Mouse (Mus musculus): ENCODE data around the gene Gm49711. TPM values are rescaled to one million over a fixed set of nuclear protein-coding genes. Genes with fewer than 3 reads are reported as not detected.

Gene Gm49711
- total and polyA plus RNA-seq, 3 experiments = not detected

GRCm38 (mm10) chr16:92220754-92221153, 162.6 kb downstream of the Gm49711 start:
- Histone ChIP-seq H3K79me2 (replicated peaks; ENCODE audit: control insufficient read depth, extremely low read depth, insufficient read depth, poor library complexity, severe bottlenecking) (no peaks in the 10 kb centered on the region), H3K4me3 (replicated peaks in 1 of 3; ENCODE audit: low read depth in 2 of 3, low read length in 2 of 3, poor library complexity in 1 of 3) (no peak overlapping the region), H3K27ac (ENCODE audit: insufficient read depth, low read depth) (no peak overlapping the region), H3K4me1 (ENCODE audit: control insufficient read depth in 1 of 2, insufficient read depth in 2 of 2) (no peaks in the 10 kb centered on the region), H3K27me3 (replicated peaks) (peaks cover 12% of the 10 kb centered on the region), H3K9me3 (replicated peaks; ENCODE audit: low read length) (peaks cover 2% of the 10 kb centered on the region), H3K4me2 (ENCODE audit: insufficient read depth, low read depth, poor library complexity, severe bottlenecking) (no peak overlapping the region), H3K36me3 (replicated peaks in 1 of 2; ENCODE audit: control insufficient read depth in 1 of 2, insufficient read depth in 1 of 2, low read length in 1 of 2) (no peaks in the 10 kb centered on the region), H3K9ac (ENCODE audit: insufficient read depth, low read depth) (no peak overlapping the region)
- TF ChIP-seq HCFC1 (IDR thresholded peaks at IDR 0.05; ENCODE audit: low read depth, low read length) = no peak
- no peak for TF ChIP-seq ZKSCAN1 (IDR thresholded peaks at IDR 0.05; ENCODE audit: borderline replicate concordance, low read depth, low read length)
- no peak for TF ChIP-seq TCF12 (IDR thresholded peaks at IDR 0.05; ENCODE audit: low read depth, low read length)
- no peak for TF ChIP-seq NELFE (IDR thresholded peaks at IDR 0.05; ENCODE audit: low read depth, low read length)
- no peak for TF ChIP-seq ZNF384 (IDR thresholded peaks at IDR 0.05; ENCODE audit: low read depth, low read length)
- TF ChIP-seq MYC (IDR thresholded peaks at IDR 0.05; ENCODE audit: low read depth, low read length) = no peak
- no peak for TF ChIP-seq EP300 (IDR thresholded peaks at IDR 0.05; ENCODE audit: low read length)
- no peak for TF ChIP-seq IRF4 (IDR thresholded peaks at IDR 0.05; ENCODE audit: low read depth, low read length)
- TF ChIP-seq USF2 (conservative IDR thresholded peaks at IDR 0.05; ENCODE audit: low read depth, low read length) = no peak
- no peak for TF ChIP-seq ETS1 (conservative IDR thresholded peaks at IDR 0.05; ENCODE audit: low read depth, low read length)
- no peak for TF ChIP-seq MAX (IDR thresholded peaks at IDR 0.05; ENCODE audit: low read length)
- no peak for TF ChIP-seq ELF1 (IDR thresholded peaks at IDR 0.05; ENCODE audit: low read depth, low read length)
- TF ChIP-seq ZMIZ1 (IDR thresholded peaks at IDR 0.05; ENCODE audit: low read depth, low read length) = no peak
- no peak for TF ChIP-seq KAT2A (IDR thresholded peaks at IDR 0.05; ENCODE audit: insufficient replicate concordance, low read length)
- TF ChIP-seq CHD2 (IDR thresholded peaks at IDR 0.05; ENCODE audit: low read length) = no peak
- dilution Hi-C loops (cut with MboI; ENCODE audit: extremely low pct_ligation_motif_present, extremely low pct_unique_long_range_greater_than_20kb, low sequenced_read_pairs) = no loop called here
- DNase-seq (ENCODE audit: extremely low read depth) = no peak
- in situ Hi-C loops (cut with MboI; ENCODE audit: low pct_ligation_motif_present, low pct_unique_long_range_greater_than_20kb, low sequenced_read_pairs) = no loop called here

DNA sequence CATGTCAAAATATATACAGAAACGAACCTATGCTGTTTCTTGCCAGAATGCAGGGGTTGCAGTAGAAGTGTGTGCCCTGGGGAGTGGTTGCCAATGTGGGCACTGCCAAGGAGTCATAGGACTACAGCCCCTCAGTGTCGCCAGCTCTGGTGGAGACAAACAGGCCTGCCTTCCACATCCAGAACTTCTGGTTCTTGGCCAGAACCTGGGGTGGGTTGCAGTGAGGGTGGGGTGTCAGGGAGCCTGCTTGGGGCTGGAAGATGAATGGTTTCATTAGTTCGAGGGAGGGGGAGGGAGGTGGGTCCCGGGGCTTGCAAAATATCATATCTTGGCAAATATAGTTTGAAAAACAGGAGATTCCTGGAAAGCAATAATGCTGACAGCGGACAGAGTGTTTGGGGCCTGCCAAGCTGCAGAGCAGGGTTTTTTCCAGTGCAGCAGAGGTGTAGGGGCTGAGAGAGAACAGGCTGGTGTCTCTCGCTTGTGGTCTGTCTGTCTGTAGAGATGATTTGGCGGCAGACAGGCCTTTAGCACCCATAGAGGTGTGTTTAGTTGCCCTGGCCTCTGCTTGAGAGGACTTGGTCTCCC, 170.3 kb downstream of the Gm49711 start:
- Histone ChIP-seq H3K79me2 (replicated peaks; ENCODE audit: control insufficient read depth, extremely low read depth, insufficient read depth, poor library complexity, severe bottlenecking) (no peaks in the 10 kb centered on the region), H3K36me3 (replicated peaks in 1 of 2; ENCODE audit: control insufficient read depth in 1 of 2, insufficient read depth in 1 of 2, low read length in 1 of 2) (no peaks in the 10 kb centered on the region), H3K9me3 (replicated peaks; ENCODE audit: low read length) (peaks cover 10% of the 10 kb centered on the region), H3K4me1 (ENCODE audit: control insufficient read depth in 1 of 2, insufficient read depth in 2 of 2) (peaks cover 0 to 4% of the 10 kb centered on the region in 2 experiments; a peak in 1 of 4 replicates), H3K27ac (ENCODE audit: insufficient read depth, low read depth) (no peak overlapping the region), H3K4me2 (ENCODE audit: insufficient read depth, low read depth, poor library complexity, severe bottlenecking) (no peak overlapping the region), H3K27me3 (replicated peaks) (no peaks in the 10 kb centered on the region), H3K4me3 (replicated peaks in 1 of 3; ENCODE audit: low read depth in 2 of 3, low read length in 2 of 3, poor library complexity in 1 of 3) (no peak overlapping the region), H3K9ac (ENCODE audit: insufficient read depth, low read depth) (no peak overlapping the region)
- no peak for DNase-seq (ENCODE audit: extremely low read depth)
- no peak for TF ChIP-seq JUN (IDR thresholded peaks at IDR 0.05; ENCODE audit: insufficient read depth, low read depth, low read length)
- TF ChIP-seq UBTF (IDR thresholded peaks at IDR 0.05; ENCODE audit: low read depth, low read length) = no peak
- no peak for TF ChIP-seq GABPA (IDR thresholded peaks at IDR 0.05; ENCODE audit: insufficient replicate concordance, low read depth, low read length)
- TF ChIP-seq KAT2A (IDR thresholded peaks at IDR 0.05; ENCODE audit: insufficient replicate concordance, low read length) = no peak
- TF ChIP-seq ZMIZ1 (IDR thresholded peaks at IDR 0.05; ENCODE audit: low read depth, low read length) = no peak
- no peak for TF ChIP-seq MAZ (IDR thresholded peaks at IDR 0.05; ENCODE audit: low read depth, low read length)
- no peak for TF ChIP-seq ZC3H11A (IDR thresholded peaks at IDR 0.05; ENCODE audit: low read depth, low read length)
- no peak for TF ChIP-seq E2F4 (IDR thresholded peaks at IDR 0.05; ENCODE audit: insufficient replicate concordance, low read depth, low read length)
- no peak for TF ChIP-seq TCF12 (IDR thresholded peaks at IDR 0.05; ENCODE audit: low read depth, low read length)
- no peak for TF ChIP-seq SMC3 (IDR thresholded peaks at IDR 0.05; ENCODE audit: low read depth, low read length)
- TF ChIP-seq POLR2AphosphoS2 (IDR thresholded peaks at IDR 0.05; ENCODE audit: low read depth, low read length) = no peak
- TF ChIP-seq USF1 (IDR thresholded peaks at IDR 0.05; ENCODE audit: low read depth, low read length) = no peak
- no peak for TF ChIP-seq NRF1 (IDR thresholded peaks at IDR 0.05; ENCODE audit: low read depth, low read length)
- TF ChIP-seq TBP (conservative IDR thresholded peaks at IDR 0.05; ENCODE audit: low read depth, low read length) = no peak
- no peak for TF ChIP-seq ELF1 (IDR thresholded peaks at IDR 0.05; ENCODE audit: low read depth, low read length)
- TF ChIP-seq MAX (IDR thresholded peaks at IDR 0.05; ENCODE audit: low read length) = no peak
- TF ChIP-seq NELFE (IDR thresholded peaks at IDR 0.05; ENCODE audit: low read depth, low read length) = no peak
- no peak for TF ChIP-seq CTCF (conservative IDR thresholded peaks at IDR 0.05 in 1 of 2, IDR thresholded peaks at IDR 0.05 in 1 of 2; ENCODE audit: low read depth in 2 of 2, low read length in 2 of 2)
- in situ Hi-C loops (cut with MboI; ENCODE audit: low pct_ligation_motif_present, low pct_unique_long_range_greater_than_20kb, low sequenced_read_pairs) (no loop called here), dilution Hi-C loops (cut with MboI; ENCODE audit: extremely low pct_ligation_motif_present, extremely low pct_unique_long_range_greater_than_20kb, low sequenced_read_pairs) (no loop called here)
